Mouse (Mus musculus) hindbrain, embryonic 13.5 days (tissue): ENCODE measurements around the gene Fbxo45. TPM values are rescaled to one million over a fixed set of nuclear protein-coding genes. Genes with fewer than 3 reads are reported as not detected.
A peak's percentile ranks its signal among the peaks of the same experiment; 100 is the strongest.
"Not testable (repeated sequence)": the region's sequence is repeated elsewhere in the genome, so short reads cannot be mapped to it uniquely, and the experiment has no call there.

Source experiments
- ATAC-seq: fragments of 200-750 bp; cut with Nextera tagmentation; 2 replicates; pipeline ENCODE4 v1.8.0; 2017; ENCODE audit warnings: moderate TSS enrichment; ENCODE audit not compliant: low FRiP score
- H3K27ac ChIP-seq: fragments of 300-500 bp; sonication (generic); 2 replicates; pipeline ENCODE4 v1.5.1; 2015; ENCODE audit warnings: inconsistent platforms, mild to moderate bottlenecking, moderate library complexity
- H3K27me3 ChIP-seq: fragments of 300-500 bp; sonication (generic); 2 replicates; pipeline ENCODE4 v1.6.1; 2015; ENCODE audit warnings: mild to moderate bottlenecking, inconsistent platforms
- H3K36me3 ChIP-seq: fragments of 300-500 bp; sonication (generic); 2 replicates; pipeline ENCODE4 v1.6.1; 2015; ENCODE audit warnings: mild to moderate bottlenecking, inconsistent platforms
- H3K4me1 ChIP-seq: fragments of 300-500 bp; sonication (generic); replicated peaks from 2 replicates; pipeline ENCODE4 v1.6.1; 2015; ENCODE audit warnings: inconsistent platforms
- H3K4me2 ChIP-seq: fragments of 300-500 bp; sonication (generic); 2 replicates; pipeline ENCODE4 v1.6.1; 2015; ENCODE audit warnings: inconsistent platforms, mild to moderate bottlenecking, moderate library complexity
- H3K4me3 ChIP-seq: fragments of 300-500 bp; sonication (generic); 2 replicates; pipeline ENCODE4 v1.5.1; 2015; ENCODE audit warnings: mild to moderate bottlenecking, inconsistent platforms
- H3K9ac ChIP-seq: fragments of 300-500 bp; sonication (generic); 2 replicates; pipeline ENCODE4 v1.6.1; 2015; ENCODE audit warnings: mild to moderate bottlenecking, inconsistent platforms
- H3K9me3 ChIP-seq: fragments of 300-500 bp; sonication (generic); 2 replicates; pipeline ENCODE4 v1.6.1; 2016; ENCODE audit warnings: inconsistent platforms
- WGBS: fragments of 180-500 bp; shearing (Covaris S2); methylation state at CpG from one replicate; pipeline ENCODE4 v1.1.7; 2015; 5-methylcytosine and 5-hydroxymethylcytosine counted together
- polyA plus RNA-seq: library from polyadenylated mRNA; unstranded; fragments of >200 nt; fragmentation: Nextera tagmentation; extraction: Ambion mirVana; gene quantifications from 2 replicates; pipeline ENCODE4 v1.2.1, GENCODE M21; 2015

The Fbxo45 gene
- 7.6 and 8.2 TPM in 2 replicates for polyA plus RNA-seq

DNA sequence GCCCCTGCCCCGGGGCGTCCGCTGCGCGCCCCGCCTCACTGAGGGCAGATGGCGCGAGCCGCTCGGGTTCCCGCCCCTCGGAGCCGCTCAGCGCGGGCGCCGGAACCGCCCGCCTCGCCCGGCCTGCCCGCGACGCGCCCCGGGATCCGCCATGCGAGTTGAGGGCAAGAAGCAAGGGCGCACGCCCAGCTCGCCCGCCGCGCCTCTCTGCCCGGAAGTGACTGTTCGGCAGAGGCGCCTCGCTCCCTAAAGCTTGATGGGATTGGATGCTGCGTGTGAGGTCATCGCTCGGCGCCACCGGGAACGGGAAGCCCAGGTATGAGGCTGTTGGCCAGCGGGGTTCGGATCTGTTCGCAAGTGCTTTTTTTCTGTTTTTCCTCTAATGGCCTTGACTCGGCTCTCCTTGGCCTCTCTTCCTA is at the start of gene Fbxo45, which contains the start of gene Wdr53:
Gene Fbxo45, minus strand, starts transcription at position 207 of the 419 bp plus-strand sequence.
Gene Wdr53, plus strand, starts transcription at position 276 of the 419 bp plus-strand sequence.
- Histone ChIP-seq H3K4me1 (peaks cover 29% of the 10 kb centered on the region), H3K27me3 (no peaks in the 10 kb centered on the region), H3K9me3 (no peaks in the 10 kb centered on the region), H3K36me3 (peaks cover 3% of the 10 kb centered on the region), H3K27ac (peak within 1 kb of the TSS; percentile 93), H3K4me2 (peak within 1 kb of the TSS; percentile 71), H3K9ac (peak within 1 kb of the TSS; percentile 93), H3K4me3 (peak within 1 kb of the TSS; percentile 88)
- peak; percentile 99 for ATAC-seq
- under 1% methylated on average over 48 of the region's 48 CpGs for WGBS

DNA sequence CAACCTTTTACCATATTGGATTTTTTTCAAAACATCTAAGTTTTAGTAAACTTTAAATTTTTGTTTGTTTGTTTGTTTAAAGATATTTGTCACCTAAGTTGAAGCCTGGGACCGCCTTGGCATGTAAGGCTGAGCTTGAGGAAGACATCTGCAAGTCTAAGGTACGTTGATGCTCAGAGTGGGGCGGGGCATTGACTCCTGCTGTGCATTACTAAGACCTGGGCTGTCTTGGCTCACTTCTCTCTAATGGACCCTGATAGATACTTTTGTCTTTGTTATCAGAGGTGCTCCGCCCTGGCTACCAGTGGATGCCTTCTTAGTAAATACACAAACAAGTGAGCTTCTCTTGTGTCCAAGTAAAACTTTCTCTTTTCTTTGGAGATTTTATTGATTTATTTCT is 44.9 kb upstream of the Fbxo45 start:
- Histone ChIP-seq H3K36me3 (peaks cover 52% of the 10 kb centered on the region), H3K27ac (no peak overlapping the region), H3K4me1 (no peaks in the 10 kb centered on the region), H3K4me3 (no peak overlapping the region), H3K9ac (no peak overlapping the region), H3K27me3 (no peaks in the 10 kb centered on the region), H3K9me3 (no peaks in the 10 kb centered on the region), H3K4me2 (no peak overlapping the region)
- no peak for ATAC-seq
- 95% methylated on average over 4 of the region's 4 CpGs for WGBS

DNA sequence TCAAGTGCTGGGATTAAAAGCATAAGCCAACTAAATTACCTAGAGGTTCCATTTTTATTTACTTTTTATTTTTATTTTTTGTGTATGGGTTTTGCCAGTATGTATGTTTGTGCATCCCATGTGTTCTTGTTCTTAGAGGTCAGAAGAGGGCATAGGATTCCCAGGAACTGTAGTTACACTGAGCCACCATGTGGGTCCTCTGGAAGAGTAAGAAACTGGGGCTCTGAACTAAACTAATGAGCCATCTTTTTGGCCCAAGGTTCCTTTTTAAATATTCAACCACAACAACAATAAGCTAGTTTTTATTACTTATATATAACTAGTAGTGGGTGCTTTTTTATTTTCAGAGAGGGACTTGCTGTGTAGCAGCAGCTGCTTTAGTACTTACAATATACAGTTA is 35.6 kb upstream of the Fbxo45 start:
- H3K9ac ChIP-seq = no peak overlapping the region
- H3K9me3 ChIP-seq = no peaks in the 10 kb centered on the region
- peaks cover 42% of the 10 kb centered on the region for H3K4me1 ChIP-seq
- H3K4me3 ChIP-seq = no peak overlapping the region
- H3K36me3 ChIP-seq = peaks cover 45% of the 10 kb centered on the region
- no peak overlapping the region for H3K4me2 ChIP-seq
- no peak overlapping the region for H3K27ac ChIP-seq
- ATAC-seq = no peak
- H3K27me3 ChIP-seq = no peaks in the 10 kb centered on the region

DNA sequence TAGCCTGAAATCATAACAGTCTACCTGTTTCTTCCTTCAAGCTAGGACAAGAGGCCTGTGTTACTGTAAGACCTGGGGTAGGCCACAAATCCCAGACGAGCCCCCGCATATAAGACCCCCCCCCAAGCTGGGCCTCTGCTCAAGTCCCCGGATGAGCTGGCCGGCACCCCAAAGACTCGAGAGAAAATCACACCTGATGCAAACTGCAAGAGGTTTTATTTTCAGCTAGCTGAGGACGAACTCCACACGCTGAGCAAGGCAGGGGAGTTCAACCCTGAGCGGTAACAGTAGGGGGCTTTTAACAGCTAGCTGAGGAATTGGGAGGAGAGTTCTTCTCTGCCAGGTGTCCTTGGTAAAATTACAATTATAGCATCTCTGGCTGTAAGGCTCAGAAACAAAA is 33.3 kb upstream of the Fbxo45 start:
- H3K27me3 ChIP-seq = no peaks in the 10 kb centered on the region
- ATAC-seq = no peak
- no peak overlapping the region for H3K27ac ChIP-seq
- peaks cover 48% of the 10 kb centered on the region for H3K4me1 ChIP-seq
- WGBS = 91% methylated on average over 8 of the region's 8 CpGs
- peak overlapping the region; percentile 92 for H3K4me3 ChIP-seq
- H3K9ac ChIP-seq = peak overlapping the region; percentile 49; the same call in 1 of the 2 replicates
- peaks cover 27% of the 10 kb centered on the region for H3K36me3 ChIP-seq
- H3K9me3 ChIP-seq = no peaks in the 10 kb centered on the region
- peak overlapping the region; percentile 71 for H3K4me2 ChIP-seq

DNA sequence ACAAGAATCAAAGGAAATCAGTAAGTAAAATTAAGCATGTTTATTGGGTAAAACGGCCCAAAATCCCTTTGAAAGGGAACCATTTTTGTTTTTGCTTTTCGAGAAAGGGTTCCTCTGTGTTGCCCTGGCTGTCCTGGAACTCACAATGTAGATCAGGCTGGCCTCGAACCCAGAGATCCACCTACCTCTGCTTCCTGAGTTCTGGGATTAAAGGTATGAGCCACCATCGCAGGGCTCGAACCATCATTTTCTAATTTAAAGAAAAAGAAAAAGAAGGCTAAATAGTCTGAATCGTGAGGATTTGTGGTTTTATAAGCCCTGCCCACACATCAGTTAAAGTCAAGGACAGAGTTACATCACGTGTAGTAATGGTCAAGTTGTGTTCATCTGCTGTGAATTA is 31.4 kb upstream of the Fbxo45 start:
- no peak for ATAC-seq
- Histone ChIP-seq H3K4me1 (peaks cover 48% of the 10 kb centered on the region), H3K9ac (peak overlapping the region; percentile 90), H3K27me3 (no peaks in the 10 kb centered on the region), H3K36me3 (peaks cover 9% of the 10 kb centered on the region), H3K4me3 (peak overlapping the region; percentile 92), H3K9me3 (no peaks in the 10 kb centered on the region), H3K4me2 (peak overlapping the region; percentile 71), H3K27ac (peak overlapping the region; percentile 96; the same call in 1 of the 2 replicates)
- 58% methylated on average over 7 of the region's 7 CpGs for WGBS

DNA sequence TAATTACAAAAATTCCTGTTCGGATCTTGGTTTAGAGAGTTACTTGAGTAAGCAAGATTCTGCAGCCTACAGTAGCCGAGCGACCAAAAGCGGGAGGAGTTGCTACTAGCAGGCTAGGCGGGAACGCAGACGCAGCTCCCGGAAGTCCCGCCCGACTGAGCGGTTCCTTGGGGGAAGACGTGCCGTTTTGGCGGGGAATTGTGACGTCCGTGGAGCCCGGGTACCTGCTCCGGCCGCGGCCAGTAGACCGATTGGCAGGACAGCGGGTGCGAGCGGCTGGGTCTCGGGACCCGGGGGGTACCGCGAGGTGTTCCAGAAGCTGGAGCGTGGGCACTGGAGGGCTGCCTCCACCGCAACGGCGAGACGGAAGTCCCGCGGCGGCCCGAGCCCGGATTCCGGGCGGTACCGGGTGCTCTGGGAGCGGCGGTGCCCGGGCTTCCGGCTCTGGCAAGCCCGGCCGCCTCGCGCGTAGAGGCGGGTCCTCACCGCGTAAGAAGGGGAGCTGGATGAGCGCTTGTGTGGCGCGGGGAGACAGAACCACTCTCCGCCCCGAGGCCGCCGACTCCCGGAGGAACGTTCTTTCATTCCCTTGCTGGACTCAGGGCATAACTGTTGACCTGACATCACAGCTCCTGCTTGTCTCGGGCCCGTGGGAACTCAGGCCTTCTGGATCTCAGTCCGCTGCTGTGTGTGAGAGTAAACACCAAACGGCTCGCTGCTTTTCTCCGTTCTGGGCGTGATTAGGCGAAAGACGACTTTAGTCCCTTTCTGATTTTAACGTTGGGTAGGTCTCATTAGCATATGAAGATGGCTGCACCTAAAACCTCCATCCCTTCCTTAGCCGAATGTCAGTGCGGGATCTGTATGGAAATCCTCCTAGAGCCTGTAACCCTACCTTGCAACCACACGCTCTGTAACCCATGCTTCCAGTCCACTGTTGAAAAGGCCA is 30.6 kb upstream of the Fbxo45 start, which contains the start of gene Rnf168:
Gene Rnf168, plus strand, starts transcription at position 152 of the 949 bp plus-strand sequence.
- under 1% methylated on average over 59 of the region's 75 CpGs for WGBS
- peak; percentile 94 for ATAC-seq

DNA sequence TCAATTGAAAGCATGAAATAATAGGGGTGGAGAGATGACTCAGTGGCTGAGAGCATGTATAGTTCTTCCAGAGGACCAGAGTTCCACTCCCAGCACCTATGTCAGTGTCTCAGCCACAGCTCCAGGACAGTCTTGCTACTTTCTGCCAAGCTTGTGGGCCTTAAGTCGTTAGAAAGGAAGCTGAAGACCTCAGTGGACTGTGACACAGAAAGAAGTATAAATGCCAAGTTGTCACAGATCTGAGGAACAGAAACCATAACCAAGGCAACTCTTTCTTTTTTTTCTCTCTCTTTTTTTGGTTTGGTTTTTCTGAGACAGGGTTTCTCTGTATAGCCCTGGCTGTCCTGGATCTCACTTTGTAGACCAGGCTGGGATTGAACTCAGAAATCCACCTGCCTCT is 28.9 kb upstream of the Fbxo45 start:
- no peak overlapping the region for H3K27ac ChIP-seq
- H3K4me1 ChIP-seq = peaks cover 33% of the 10 kb centered on the region
- no peaks in the 10 kb centered on the region for H3K9me3 ChIP-seq
- no peak for ATAC-seq
- no peak overlapping the region for H3K4me2 ChIP-seq
- no peak overlapping the region for H3K9ac ChIP-seq
- no peak overlapping the region for H3K4me3 ChIP-seq
- WGBS = 76% methylated on average over 1 of the region's 1 CpGs
- H3K27me3 ChIP-seq = no peaks in the 10 kb centered on the region
- no peaks in the 10 kb centered on the region for H3K36me3 ChIP-seq

More for the DNA sequence above, 30.6 kb upstream of the Fbxo45 start, which contains the start of gene Rnf168:
- H3K27me3 ChIP-seq = no peaks in the 10 kb centered on the region
- 0 out of 2 replicates have a peak, but pooled peaks cover 4% of the 10 kb centered on the region for H3K36me3 ChIP-seq
- peaks cover 44% of the 10 kb centered on the region for H3K4me1 ChIP-seq
- no peaks in the 10 kb centered on the region for H3K9me3 ChIP-seq
- H3K27ac ChIP-seq = peak within 1 kb of the TSS; percentile 96
- peak within 1 kb of the TSS; percentile 71 for H3K4me2 ChIP-seq
- peak within 1 kb of the TSS; percentile 92 for H3K4me3 ChIP-seq
- peak within 1 kb of the TSS; percentile 90 for H3K9ac ChIP-seq

DNA sequence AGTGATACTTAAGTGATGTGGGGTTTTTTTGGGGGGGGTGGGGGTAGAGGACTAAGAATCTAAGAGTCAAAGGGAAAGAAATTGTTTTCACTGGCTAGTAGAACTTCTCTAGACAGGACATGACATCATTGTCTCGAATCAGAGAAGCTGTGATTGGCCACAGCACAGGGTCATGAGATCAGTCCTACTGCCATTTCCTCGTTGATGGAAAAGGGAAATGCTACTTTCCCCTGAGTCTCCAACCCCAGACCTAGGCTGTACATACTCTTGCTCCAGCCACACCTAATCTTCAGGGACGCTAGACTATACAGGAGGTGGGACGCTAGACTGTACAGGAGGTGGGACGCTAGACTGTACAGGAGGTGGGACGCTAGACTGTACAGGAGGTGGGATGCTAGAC is 28.1 kb upstream of the Fbxo45 start:
- H3K27me3 ChIP-seq = no peaks in the 10 kb centered on the region
- H3K4me3 ChIP-seq = no peak overlapping the region
- H3K27ac ChIP-seq = no peak overlapping the region
- 90% methylated on average over 6 of the region's 6 CpGs for WGBS
- H3K4me1 ChIP-seq = peaks cover 25% of the 10 kb centered on the region
- no peaks in the 10 kb centered on the region for H3K36me3 ChIP-seq
- no peaks in the 10 kb centered on the region for H3K9me3 ChIP-seq
- ATAC-seq = no peak
- no peak overlapping the region for H3K4me2 ChIP-seq
- no peak overlapping the region for H3K9ac ChIP-seq

DNA sequence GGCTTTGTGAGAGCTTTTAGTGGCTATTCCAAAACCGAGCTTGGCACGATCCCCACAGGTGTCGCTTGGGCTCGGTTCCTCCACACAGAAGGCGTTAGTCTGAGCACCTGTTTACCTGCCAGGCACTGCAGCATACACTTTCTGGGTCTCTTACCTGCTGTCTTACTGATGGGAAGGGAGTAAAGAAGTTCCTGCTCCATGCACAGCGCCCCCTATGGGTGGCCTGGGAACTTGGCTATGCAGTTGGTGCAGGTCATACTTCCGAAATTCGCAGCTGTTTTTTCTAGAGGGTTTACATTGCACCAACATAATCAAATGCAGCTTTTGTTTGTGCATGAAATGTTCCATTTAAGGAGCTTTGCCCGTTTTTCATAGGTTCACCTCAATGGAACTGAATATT is 26.4 kb upstream of the Fbxo45 start:
- Histone ChIP-seq H3K9ac (no peak overlapping the region), H3K4me1 (peaks cover 9% of the 10 kb centered on the region), H3K4me3 (no peak overlapping the region), H3K4me2 (no peak overlapping the region), H3K9me3 (no peaks in the 10 kb centered on the region), H3K27me3 (no peaks in the 10 kb centered on the region), H3K36me3 (no peaks in the 10 kb centered on the region), H3K27ac (no peak overlapping the region)
- no peak for ATAC-seq
- WGBS = 56% methylated on average over 9 of the region's 9 CpGs

DNA sequence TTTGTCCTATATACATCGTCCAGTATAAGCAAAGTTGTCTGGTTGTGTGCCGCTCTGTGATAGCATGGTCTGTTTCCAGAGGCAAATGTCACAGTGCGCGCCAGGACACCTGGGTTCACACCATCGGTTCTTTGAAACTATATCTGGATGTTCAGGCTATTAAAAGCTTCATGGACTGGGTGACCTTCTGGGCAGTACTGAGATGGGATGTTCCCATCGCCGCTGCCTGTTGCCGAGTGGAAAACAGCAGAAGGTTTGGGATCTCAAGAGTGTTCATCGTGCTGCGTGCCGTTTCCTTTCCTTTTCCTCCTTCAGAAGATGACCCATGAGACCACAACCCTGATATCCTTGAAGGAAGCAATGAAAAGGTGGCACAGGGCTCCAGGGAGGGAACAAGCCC is 24.3 kb upstream of the Fbxo45 start, which contains the start of gene Smco1:
Gene Smco1, plus strand, starts transcription at position 178 of the 400 bp plus-strand sequence.
- no peak for ATAC-seq
- Histone ChIP-seq H3K4me3 (no peak within 1 kb of the TSS), H3K9me3 (no peaks in the 10 kb centered on the region), H3K27me3 (no peaks in the 10 kb centered on the region), H3K9ac (no peak within 1 kb of the TSS), H3K4me1 (no peaks in the 10 kb centered on the region), H3K27ac (no peak within 1 kb of the TSS), H3K4me2 (no peak within 1 kb of the TSS), H3K36me3 (no peaks in the 10 kb centered on the region)
- WGBS = 89% methylated on average over 11 of the region's 11 CpGs

DNA sequence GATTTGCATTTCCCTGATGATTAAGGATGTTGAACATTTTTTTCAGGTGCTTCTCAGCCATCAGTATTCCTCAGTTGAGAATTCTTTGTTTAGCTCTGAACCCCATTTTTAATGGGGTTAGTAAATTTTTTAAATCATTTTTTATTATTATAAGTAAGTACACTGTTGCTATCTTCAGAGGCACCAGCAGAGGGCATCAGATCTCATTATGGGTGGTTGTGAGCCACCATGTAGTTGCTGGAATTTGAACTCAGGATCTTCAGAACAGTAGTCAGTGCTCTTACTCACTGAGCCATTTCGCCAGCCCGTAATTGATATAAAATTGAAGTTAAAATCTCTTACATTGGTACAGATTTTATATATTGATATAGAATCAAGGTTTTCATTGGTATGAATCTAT is 17.3 kb upstream of the Fbxo45 start:
- WGBS = 86% methylated on average over 2 of the region's 2 CpGs
- not testable (repeated sequence) for H3K27me3 ChIP-seq, H3K4me2 ChIP-seq, H3K4me1 ChIP-seq, H3K4me3 ChIP-seq, ATAC-seq, H3K9ac ChIP-seq, H3K9me3 ChIP-seq, H3K27ac ChIP-seq, H3K36me3 ChIP-seq

DNA sequence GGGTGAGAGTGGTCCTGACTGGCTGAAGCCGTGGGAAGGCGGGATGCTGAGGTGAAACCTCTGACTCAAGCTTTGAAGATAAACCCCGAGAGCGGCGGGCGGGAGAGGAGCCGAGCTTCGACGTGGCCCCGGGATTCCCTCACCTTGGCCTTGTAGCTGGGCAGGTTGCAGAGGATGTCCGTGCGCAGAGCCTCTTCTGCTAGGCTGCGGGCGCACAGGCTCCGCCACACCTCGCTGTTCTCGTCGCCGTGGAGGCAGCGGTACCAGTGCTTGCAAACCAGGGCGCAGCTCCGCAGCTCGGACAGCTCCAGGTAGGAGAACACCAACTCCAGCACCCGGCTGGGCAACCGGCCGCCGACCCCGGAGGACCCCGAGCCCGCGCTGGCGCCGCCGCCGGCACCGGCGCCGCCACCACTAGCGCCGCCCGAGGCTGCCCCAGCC is 587 bp downstream of the Fbxo45 start:
- WGBS = 0% methylated on average over 33 of the region's 41 CpGs
- H3K4me1 ChIP-seq = peaks cover 29% of the 10 kb centered on the region
- H3K9me3 ChIP-seq = no peaks in the 10 kb centered on the region
- peak overlapping the region; percentile 88 for H3K4me3 ChIP-seq
- H3K9ac ChIP-seq = peak overlapping the region; percentile 93
- H3K4me2 ChIP-seq = peak overlapping the region; percentile 67
- no peaks in the 10 kb centered on the region for H3K27me3 ChIP-seq
- no peaks in the 10 kb centered on the region for H3K36me3 ChIP-seq
- peak overlapping the region; percentile 93 for H3K27ac ChIP-seq
- ATAC-seq = peak; percentile 74
